12 mouse cellular contexts compared by ENCODE assay signal in genomic region chr1:91533483-91533882, GRCm38 (mm10). TPM values are rescaled to one million over a fixed set of nuclear protein-coding genes. Genes with fewer than 3 reads are reported as not detected.
A peak's percentile ranks its signal among the peaks of the same experiment; 100 is the strongest.
DNase-seq lines count a peak whose midpoint lies in the region; ATAC-seq and TF ChIP-seq lines count a peak whose summit lies in the region.
"Had no signal": no experiment of that assay in that cellular context is flagged by ENCODE, and none has a peak within 500 bp of the region (broad histone marks: within the 10 kb centered on the region; RNA-seq: fewer than 3 reads in every experiment).

No protein-coding gene starts in this region.

- H3K27me3 ChIP-seq in lung, embryonic 15.5 days: peaks cover 6% of the 10 kb centered on the region
- H3K27me3 ChIP-seq in embryonic facial prominence, embryonic 11.5 days (ENCODE audit: control insufficient read depth, insufficient read depth, low read length): peaks cover 7% of the 10 kb centered on the region; the same call in 1 of the 2 replicates
- no peaks in the 10 kb centered on the region for H3K27me3 ChIP-seq in liver, embryonic 14.5 days (ENCODE audit: control insufficient read depth, insufficient read depth, low read length)
- 0 out of 2 replicates have a peak, but pooled peaks cover 2% of the 10 kb centered on the region for H3K27me3 ChIP-seq in stomach, embryonic 15.5 days (replicated peaks)

- no peak overlapping the region for H3K4me2 ChIP-seq in lung, embryonic 15.5 days
- no peak overlapping the region for H3K4me2 ChIP-seq in embryonic facial prominence, embryonic 11.5 days (ENCODE audit: low read depth, low read length)
- H3K4me2 ChIP-seq in liver, embryonic 14.5 days (ENCODE audit: low read depth): peak overlapping the region; percentile 69
- no peak overlapping the region for H3K4me2 ChIP-seq in stomach, embryonic 15.5 days
- H3K4me2 ChIP-seq: limb, embryonic 12.5 days had no signal

- H3K27ac ChIP-seq in lung, embryonic 15.5 days: no peak overlapping the region
- H3K27ac ChIP-seq in embryonic facial prominence, embryonic 11.5 days (replicated peaks; ENCODE audit: low read depth, low read length): no peak overlapping the region
- peak overlapping the region; percentile 84 for H3K27ac ChIP-seq in liver, embryonic 14.5 days
- H3K27ac ChIP-seq in stomach, embryonic 15.5 days: no peak overlapping the region
- H3K27ac ChIP-seq: limb, embryonic 12.5 days had no signal

- TF ChIP-seq CTCF in liver, embryonic 14.5 days (IDR thresholded peaks at IDR 0.05; ENCODE audit: low read depth): peak; percentile 76

- 0 out of 2 replicates have a peak, but pooled peaks cover 3% of the 10 kb centered on the region for H3K4me1 ChIP-seq in lung, embryonic 15.5 days
- H3K4me1 ChIP-seq in embryonic facial prominence, embryonic 11.5 days (ENCODE audit: control insufficient read depth, insufficient read depth, low read length): no peaks in the 10 kb centered on the region
- peaks cover 32 to 34% of the 10 kb centered on the region in 2 experiments for H3K4me1 ChIP-seq in liver, embryonic 14.5 days (replicated peaks; ENCODE audit: control insufficient read depth in 2 of 2, insufficient read depth in 2 of 2, low read length in 1 of 2)
- no peaks in the 10 kb centered on the region for H3K4me1 ChIP-seq in stomach, embryonic 15.5 days

- no peaks in the 10 kb centered on the region for H3K36me3 ChIP-seq in lung, embryonic 15.5 days
- no peaks in the 10 kb centered on the region; the same call in 1 of the 2 replicates for H3K36me3 ChIP-seq in embryonic facial prominence, embryonic 11.5 days (replicated peaks; ENCODE audit: control insufficient read depth, insufficient read depth, low read depth, low read length)
- no peaks in the 10 kb centered on the region for H3K36me3 ChIP-seq in liver, embryonic 14.5 days (replicated peaks; ENCODE audit: control insufficient read depth, insufficient read depth, low read depth)
- no peaks in the 10 kb centered on the region for H3K36me3 ChIP-seq in stomach, embryonic 15.5 days

- ATAC-seq in lung, embryonic 15.5 days (ENCODE audit: borderline replicate concordance, extremely low read depth, low FRiP score, low TSS enrichment): 0 out of 2 replicates have a peak, but pooled peaks have one; percentile 53
- ATAC-seq in embryonic facial prominence, embryonic 11.5 days (replicated peaks; ENCODE audit: insufficient number of reproducible peaks, low FRiP score, low TSS enrichment, low read depth): peak; percentile 63
- peak; percentile 95 for ATAC-seq in liver, embryonic 14.5 days (ENCODE audit: insufficient read depth)
- peak; percentile 85; the same call in 1 of the 2 replicates for ATAC-seq in stomach, embryonic 15.5 days (ENCODE audit: insufficient read depth, low FRiP score, low read depth)
- ATAC-seq in granulocyte monocyte progenitor cell, adult 5-6 weeks (replicated peaks; ENCODE audit: poor library complexity, severe bottlenecking): no peak

- peak; percentile 93 for TF ChIP-seq EP300 in liver, embryonic 14.5 days (IDR thresholded peaks at IDR 0.05; ENCODE audit: low read depth)

- WGBS in lung, embryonic 15.5 days: 51% methylated on average over 2 of the region's 2 CpGs
- WGBS in embryonic facial prominence, embryonic 11.5 days: 58% methylated on average over 2 of the region's 2 CpGs
- 32% methylated on average over 2 of the region's 2 CpGs for WGBS in liver, embryonic 14.5 days (ENCODE audit: insufficient replicate concordance)
- WGBS in stomach, embryonic 15.5 days: 51% methylated on average over 2 of the region's 2 CpGs

- no peak overlapping the region for H3K4me3 ChIP-seq in lung, embryonic 15.5 days
- H3K4me3 ChIP-seq in embryonic facial prominence, embryonic 11.5 days (ENCODE audit: low read depth, low read length): no peak overlapping the region
- H3K4me3 ChIP-seq in liver, embryonic 14.5 days (ENCODE audit: insufficient read depth in 1 of 2, low read depth in 2 of 2, low read length in 2 of 2): peak overlapping the region; percentile 32 to 41
- no peak overlapping the region for H3K4me3 ChIP-seq in stomach, embryonic 15.5 days (replicated peaks)
- H3K4me3 ChIP-seq: limb, embryonic 12.5 days had no signal

- no peaks in the 10 kb centered on the region for H3K9me3 ChIP-seq in lung, embryonic 15.5 days
- no peaks in the 10 kb centered on the region for H3K9me3 ChIP-seq in embryonic facial prominence, embryonic 11.5 days (replicated peaks; ENCODE audit: control insufficient read depth, low read length)
- H3K9me3 ChIP-seq in liver, embryonic 14.5 days (ENCODE audit: control insufficient read depth, low read length): no peaks in the 10 kb centered on the region
- no peaks in the 10 kb centered on the region for H3K9me3 ChIP-seq in stomach, embryonic 15.5 days
- H3K9me3 ChIP-seq: limb, embryonic 12.5 days had no signal

- H3K9ac ChIP-seq in lung, embryonic 15.5 days: no peak overlapping the region
- H3K9ac ChIP-seq in embryonic facial prominence, embryonic 11.5 days (replicated peaks; ENCODE audit: low read length): no peak overlapping the region
- peak overlapping the region; percentile 66 for H3K9ac ChIP-seq in liver, embryonic 14.5 days (replicated peaks)
- no peak overlapping the region for H3K9ac ChIP-seq in stomach, embryonic 15.5 days
- H3K9ac ChIP-seq: limb, embryonic 12.5 days had no signal

- DNase-seq in lung, postnatal 25 days (ENCODE audit: low spot score): no peak
- no peak for DNase-seq in embryonic facial prominence, embryonic 11.5 days (ENCODE audit: low spot score)
- DNase-seq in liver, embryonic 14.5 days (ENCODE audit: low read depth in 3 of 3, low spot score in 3 of 3): peak; percentile 85 to 87 (median 86)
- DNase-seq in cerebellum, postnatal 36 days: no peak
- no peak for DNase-seq in cerebellum, postnatal 25 days
- DNase-seq: adrenal gland, postnatal 36 days; kidney, adult 2 months; thymus, postnatal 36 days had no signal

RNA-seq across cellular contexts. Expression of gene Asb1, which starts 6.9 kb away (rescaled TPM):
- polyA plus RNA-seq in lung, embryonic 15.5 days (2015; fragmentation: Nextera tagmentation; extraction: Ambion mirVana): 5.9 and 6.2 TPM in 2 replicates
- polyA plus RNA-seq in embryonic facial prominence, embryonic 11.5 days (2014; fragmentation: Nextera tagmentation; extraction: Ambion mirVana): 6.8 and 7.3 TPM in 2 replicates
- 9.4 and 10.4 TPM in 2 replicates for polyA plus RNA-seq in liver, embryonic 14.5 days (2012; rRNA removed)
- 12.6 and 15.8 TPM in 2 replicates for polyA plus RNA-seq in liver, embryonic 14.5 days (2014; fragmentation: Nextera tagmentation; extraction: Ambion mirVana)
- 4.3 and 6.3 TPM in 2 replicates for polyA plus RNA-seq in stomach, embryonic 15.5 days (2015; fragmentation: Nextera tagmentation; extraction: Ambion mirVana)
- total RNA-seq in granulocyte monocyte progenitor cell, adult 5-6 weeks (2014; fragmentation: Nextera tagmentation): 4.2 and 8.1 TPM in 2 replicates
- total RNA-seq in granulocyte monocyte progenitor cell, adult 5-6 weeks (2017): 7.9 and 12.2 TPM in 2 replicates

RNA-seq across cellular contexts. Expression of gene Traf3ip1, which starts 39.0 kb away (rescaled TPM):
- polyA plus RNA-seq in lung, embryonic 15.5 days (2015; fragmentation: Nextera tagmentation; extraction: Ambion mirVana): 11.0 and 11.5 TPM in 2 replicates
- polyA plus RNA-seq in embryonic facial prominence, embryonic 11.5 days (2014; fragmentation: Nextera tagmentation; extraction: Ambion mirVana): 7.2 and 8.4 TPM in 2 replicates
- polyA plus RNA-seq in liver, embryonic 14.5 days (2012; rRNA removed): 2.4 and 4.1 TPM in 2 replicates
- polyA plus RNA-seq in liver, embryonic 14.5 days (2014; fragmentation: Nextera tagmentation; extraction: Ambion mirVana): 1.3 TPM in 2 replicates
- polyA plus RNA-seq in stomach, embryonic 15.5 days (2015; fragmentation: Nextera tagmentation; extraction: Ambion mirVana): 7.8 and 8.4 TPM in 2 replicates
- total RNA-seq in granulocyte monocyte progenitor cell, adult 5-6 weeks (2014; fragmentation: Nextera tagmentation): 5.2 and 7.0 TPM in 2 replicates
- 4.6 and 5.6 TPM in 2 replicates for total RNA-seq in granulocyte monocyte progenitor cell, adult 5-6 weeks (2017)

Comparison
In these comparisons a context has a peak if more than half of its experiments do, and no peak if none do; other contexts are left out.
1. H3K4me3 ChIP-seq: peak in liver, embryonic 14.5 days (2 of 2); none in lung, embryonic 15.5 days (single experiment), embryonic facial prominence, embryonic 11.5 days (single experiment) and stomach, embryonic 15.5 days (single experiment).
2. DNase-seq: peak in liver, embryonic 14.5 days (3 of 3); none in lung, postnatal 25 days (single experiment), embryonic facial prominence, embryonic 11.5 days (single experiment), cerebellum, postnatal 36 days (0 of 2) and cerebellum, postnatal 25 days (0 of 2).